Mouse (Mus musculus): ENCODE data around the gene Fhod1.
A peak's percentile ranks its signal among the peaks of the same experiment; 100 is the strongest.

The Fhod1 gene

GRCm38 (mm10) chr8:105294776-105295175, 53.0 kb downstream of the Fhod1 start:
- DNase-seq = peak in 1 of 2 experiments; percentile 32

GRCm38 (mm10) chr8:105293405-105293804, 54.3 kb downstream of the Fhod1 start:
- peak; percentile 84 to 94 for DNase-seq

- peak in 1 of 2 experiments; percentile 22 for DNase-seq
These were observed 55.3 kb downstream of the Fhod1 start for GRCm38 (mm10) chr8:105292471-105292870.

GRCm38 (mm10) chr8:105291802-105292201, 56.0 kb downstream of the Fhod1 start:
- DNase-seq = peak in 1 of 2 experiments; percentile 44

- DNase-seq = peak in 1 of 2 experiments; percentile 34
These were observed 56.4 kb downstream of the Fhod1 start for GRCm38 (mm10) chr8:105291364-105291763.

GRCm38 (mm10) chr8:105290554-105291314, 57.0 kb downstream of the Fhod1 start:
- peak; percentile 97 to 99 for DNase-seq

- peak; percentile 81 for DNase-seq
These were observed 57.8 kb downstream of the Fhod1 start, which contains the start of gene 4931428F04Rik for GRCm38 (mm10) chr8:105289805-105290460. TSS of gene 4931428F04Rik (minus strand) at chr8:105289864.

- peak; percentile 99 for DNase-seq
These were observed 58.6 kb downstream of the Fhod1 start for GRCm38 (mm10) chr8:105288958-105289732.

GRCm38 (mm10) chr8:105288231-105288630, 59.5 kb downstream of the Fhod1 start:
- DNase-seq = peak in 1 of 2 experiments; percentile 10

GRCm38 (mm10) chr8:105286907-105287306, 60.8 kb downstream of the Fhod1 start:
- DNase-seq = peak in 1 of 2 experiments; percentile 13

GRCm38 (mm10) chr8:105285514-105285913, 62.2 kb downstream of the Fhod1 start:
- peak; percentile 49 to 56 for DNase-seq

GRCm38 (mm10) chr8:105283074-105283473, 64.7 kb downstream of the Fhod1 start:
- DNase-seq = peak; percentile 74 to 78

- DNase-seq = no peak
These were observed 65.5 kb downstream of the Fhod1 start for GRCm38 (mm10) chr8:105282239-105282638.

- DNase-seq = no peak
These were observed 65.9 kb downstream of the Fhod1 start for GRCm38 (mm10) chr8:105281821-105282220.

- DNase-seq = no peak
These were observed 67.2 kb downstream of the Fhod1 start for GRCm38 (mm10) chr8:105280567-105280966.
